Mouse (Mus musculus) lung, postnatal 0 days (tissue): ENCODE results near the gene Cd248. TPM values are rescaled to one million over a fixed set of nuclear protein-coding genes. Genes with fewer than 3 reads are reported as not detected.
A peak's percentile ranks its signal among the peaks of the same experiment; 100 is the strongest.

ENCODE experiments used
- ATAC-seq: fragments of 200-750 bp; cut with Nextera tagmentation; 2 replicates; pipeline ENCODE4 v1.8.0; 2017; ENCODE audit warnings: moderate library complexity
- DNase-seq: peaks from one replicate; pipeline ENCODE4 v3.0.0-alpha.2; 2016; ENCODE audit warnings: low spot score
- H3K27ac ChIP-seq: fragments of 300-500 bp; sonication (generic); 2 replicates; pipeline ENCODE4 v1.5.1; 2014; ENCODE audit warnings: antibody characterized with exemption, mild to moderate bottlenecking, low read length, mixed read lengths
- H3K27me3 ChIP-seq: fragments of 300-500 bp; sonication (generic); replicated peaks from 2 replicates; pipeline ENCODE4 v1.6.1; 2014; ENCODE audit warnings: low read length, mixed read lengths; ENCODE audit not compliant: insufficient read depth
- H3K36me3 ChIP-seq: fragments of 300-500 bp; sonication (generic); 2 replicates; pipeline ENCODE4 v1.6.1; 2014; ENCODE audit warnings: low read length, mixed read lengths; ENCODE audit not compliant: insufficient read depth
- H3K4me1 ChIP-seq: fragments of 300-500 bp; sonication (generic); 2 replicates; pipeline ENCODE4 v1.6.1; 2014; ENCODE audit warnings: antibody characterized with exemption, low read depth, low read length, mixed read lengths; ENCODE audit not compliant: insufficient read depth
- H3K4me2 ChIP-seq: fragments of 300-500 bp; sonication (generic); replicated peaks from 2 replicates; pipeline ENCODE4 v1.6.1; 2014; ENCODE audit warnings: low read depth, mild to moderate bottlenecking, low read length, moderate library complexity, mixed read lengths
- H3K4me3 ChIP-seq: fragments of 300-500 bp; sonication (generic); 2 replicates; pipeline ENCODE4 v1.5.1; 2014; ENCODE audit warnings: low read depth, low read length
- H3K9ac ChIP-seq: fragments of 300-500 bp; sonication (generic); replicated peaks from 2 replicates; pipeline ENCODE4 v1.6.1; 2014; ENCODE audit warnings: low read depth, mild to moderate bottlenecking
- H3K9me3 ChIP-seq: fragments of 300-500 bp; sonication (generic); 2 replicates; pipeline ENCODE4 v1.6.1; 2016; ENCODE audit warnings: low read length, mixed read lengths
- CTCF ChIP-seq: IDR thresholded peaks from 2 replicates; pipeline ENCODE4 v1.5.1; 2016; ENCODE audit warnings: antibody characterized with exemption, mild to moderate bottlenecking
- EP300 ChIP-seq: IDR thresholded peaks from 2 replicates; pipeline ENCODE4 v1.6.1; 2016; ENCODE audit warnings: antibody characterized with exemption, mild to moderate bottlenecking, control low read depth
- WGBS: fragments of 180-500 bp; shearing (Covaris S2); extraction: QIAGEN DNeasy Blood & Tissue Kit; methylation state at CpG from one replicate; pipeline ENCODE4 v1.1.7; 2014; 5-methylcytosine and 5-hydroxymethylcytosine counted together
- polyA plus RNA-seq: library from polyadenylated mRNA; unstranded; fragments of >200 nt; fragmentation: Nextera tagmentation; extraction: Ambion mirVana; gene quantifications from 2 replicates; pipeline ENCODE4 v1.2.1, GENCODE M21; 2015

The Cd248 gene
- polyA plus RNA-seq, 1 experiment from 2014 or later, result 25.1 TPM

DNA sequence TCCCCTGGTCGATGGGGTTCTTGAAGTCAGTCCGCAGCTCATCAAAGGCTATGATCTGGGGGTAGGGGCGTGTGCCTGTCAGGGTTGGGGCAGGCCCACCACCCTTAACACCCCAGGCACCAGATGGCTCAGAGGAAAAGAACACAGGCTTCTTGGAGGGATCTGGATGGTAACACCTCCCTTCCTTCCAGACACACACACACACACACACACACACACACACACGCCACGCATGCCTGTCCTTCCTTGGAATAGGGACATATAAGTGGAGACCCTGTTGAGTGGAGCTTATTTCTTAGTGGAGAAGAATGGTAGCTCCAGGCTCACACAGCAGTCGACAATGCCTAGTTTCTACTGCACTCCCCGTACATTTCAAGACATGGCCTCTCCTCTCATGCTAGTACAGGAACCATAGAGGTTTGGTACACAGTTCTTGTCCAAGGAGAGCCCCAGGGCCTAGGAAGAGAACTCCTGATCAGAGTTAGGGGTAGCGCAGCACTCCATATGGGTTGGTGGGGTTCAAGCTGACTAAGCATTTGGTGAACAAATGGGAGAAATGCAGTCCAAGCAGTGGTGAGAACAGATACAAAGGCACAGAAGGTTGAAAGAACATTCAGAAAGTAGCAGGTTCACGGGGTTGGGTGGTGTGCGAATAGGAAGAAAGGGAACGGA is 27.0 kb downstream of the Cd248 start:
- TF ChIP-seq CTCF (no peak), EP300 (no peak)
- Histone ChIP-seq H3K27me3 (no peaks in the 10 kb centered on the region), H3K9ac (no peak overlapping the region), H3K4me3 (no peak overlapping the region), H3K9me3 (no peaks in the 10 kb centered on the region), H3K36me3 (peaks cover 13% of the 10 kb centered on the region; the same call in 1 of the 2 replicates), H3K4me1 (peaks cover 4% of the 10 kb centered on the region; the same call in 1 of the 2 replicates), H3K4me2 (no peak overlapping the region), H3K27ac (no peak overlapping the region)
- DNase-seq (no peak), ATAC-seq (0 out of 2 replicates have a peak, but pooled peaks have one; percentile 2)
- 40% methylated on average over 11 of the region's 11 CpGs for WGBS

DNA sequence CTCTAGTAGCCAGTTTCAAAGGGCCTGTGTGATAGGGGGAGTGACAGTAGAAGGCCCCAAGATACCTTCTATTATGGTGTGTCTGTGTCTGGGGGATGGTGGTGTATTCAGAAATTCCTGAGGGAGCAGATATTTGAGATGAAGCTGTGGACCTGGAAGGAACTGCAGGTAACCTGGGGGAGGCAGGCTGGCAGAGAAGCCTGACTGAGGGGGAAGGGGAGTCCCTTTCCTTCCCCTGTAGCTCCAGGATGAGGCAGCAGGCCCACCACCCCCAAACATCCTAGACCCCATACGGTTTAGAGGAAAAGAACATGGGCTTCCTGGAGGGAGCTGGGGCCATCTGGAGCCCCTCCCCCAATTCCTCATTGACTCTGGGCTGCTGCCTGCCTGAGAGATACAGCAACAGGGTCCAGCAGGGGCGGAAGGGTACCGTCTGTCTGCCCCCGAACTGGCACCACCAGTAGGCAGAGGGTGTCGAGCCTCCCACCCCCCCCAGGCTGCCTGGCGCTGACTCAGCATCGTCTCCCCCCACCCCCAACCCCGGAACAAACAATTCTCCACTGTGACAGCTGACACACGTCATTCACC is 28.1 kb downstream of the Cd248 start:
- no peak for TF ChIP-seq EP300
- TF ChIP-seq CTCF, result no peak
- 8% methylated on average over 9 of the region's 9 CpGs for WGBS
- H3K9ac ChIP-seq, result no peak overlapping the region
- peaks cover 4% of the 10 kb centered on the region; the same call in 1 of the 2 replicates for H3K4me1 ChIP-seq
- no peak overlapping the region for H3K4me2 ChIP-seq
- H3K27me3 ChIP-seq, result no peaks in the 10 kb centered on the region
- DNase-seq, result no peak
- H3K9me3 ChIP-seq, result no peaks in the 10 kb centered on the region
- H3K36me3 ChIP-seq, result peaks cover 19% of the 10 kb centered on the region; the same call in 1 of the 2 replicates
- no peak for ATAC-seq
- no peak overlapping the region for H3K27ac ChIP-seq
- no peak overlapping the region for H3K4me3 ChIP-seq

DNA sequence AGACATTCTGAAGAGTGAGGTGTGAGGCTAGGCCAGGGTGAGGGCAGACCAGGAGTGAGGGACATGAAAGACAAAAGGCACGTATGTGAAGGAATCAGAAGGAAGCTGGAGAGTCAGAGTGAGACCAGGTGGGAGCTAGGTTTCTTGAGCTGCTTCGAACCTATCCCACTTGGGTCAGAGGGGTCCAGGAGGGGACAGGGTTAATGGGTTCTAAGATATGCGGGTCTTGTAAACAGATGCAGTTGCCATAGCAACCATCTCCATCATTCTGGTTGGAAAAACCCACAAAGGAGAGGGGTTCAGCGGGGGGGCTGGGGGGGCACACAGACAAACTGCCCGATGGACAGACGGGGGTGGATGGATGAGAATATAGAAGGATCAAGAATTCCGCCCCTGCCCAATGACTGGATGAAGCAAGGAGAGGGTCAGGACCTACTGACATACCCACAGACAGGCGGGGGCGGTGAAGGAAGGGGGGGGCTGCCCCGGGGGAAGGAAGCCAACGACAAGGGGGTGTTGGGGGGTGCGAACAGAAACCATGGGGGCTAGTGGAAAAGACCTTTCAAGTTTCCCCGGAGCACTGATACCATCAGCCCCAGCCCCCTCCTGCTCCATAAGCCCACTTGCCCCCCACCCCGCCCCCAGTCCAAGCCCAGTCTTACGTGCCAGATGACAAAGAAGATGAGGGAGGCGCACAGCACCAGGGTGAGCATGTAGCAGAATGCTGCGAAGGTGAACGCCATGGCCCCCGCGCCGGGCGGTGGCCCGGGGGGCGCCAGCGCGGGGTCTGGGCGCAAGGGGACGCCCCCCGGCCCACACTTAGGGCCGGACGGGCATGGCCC is 29.9 kb downstream of the Cd248 start:
- H3K4me1 ChIP-seq, result peaks cover 4% of the 10 kb centered on the region; the same call in 1 of the 2 replicates
- peaks cover 22% of the 10 kb centered on the region for H3K36me3 ChIP-seq
- ATAC-seq (no peak; the same call in 1 of the 2 replicates), DNase-seq (no peak)
- no peak overlapping the region for H3K9ac ChIP-seq
- no peaks in the 10 kb centered on the region for H3K9me3 ChIP-seq
- H3K4me2 ChIP-seq, result peak overlapping the region; percentile 80
- H3K27me3 ChIP-seq, result no peaks in the 10 kb centered on the region
- H3K27ac ChIP-seq, result no peak overlapping the region
- H3K4me3 ChIP-seq, result peak overlapping the region; percentile 28
- WGBS, result 10% methylated on average over 30 of the region's 31 CpGs
- no peak for TF ChIP-seq EP300
- no peak for TF ChIP-seq CTCF

DNA sequence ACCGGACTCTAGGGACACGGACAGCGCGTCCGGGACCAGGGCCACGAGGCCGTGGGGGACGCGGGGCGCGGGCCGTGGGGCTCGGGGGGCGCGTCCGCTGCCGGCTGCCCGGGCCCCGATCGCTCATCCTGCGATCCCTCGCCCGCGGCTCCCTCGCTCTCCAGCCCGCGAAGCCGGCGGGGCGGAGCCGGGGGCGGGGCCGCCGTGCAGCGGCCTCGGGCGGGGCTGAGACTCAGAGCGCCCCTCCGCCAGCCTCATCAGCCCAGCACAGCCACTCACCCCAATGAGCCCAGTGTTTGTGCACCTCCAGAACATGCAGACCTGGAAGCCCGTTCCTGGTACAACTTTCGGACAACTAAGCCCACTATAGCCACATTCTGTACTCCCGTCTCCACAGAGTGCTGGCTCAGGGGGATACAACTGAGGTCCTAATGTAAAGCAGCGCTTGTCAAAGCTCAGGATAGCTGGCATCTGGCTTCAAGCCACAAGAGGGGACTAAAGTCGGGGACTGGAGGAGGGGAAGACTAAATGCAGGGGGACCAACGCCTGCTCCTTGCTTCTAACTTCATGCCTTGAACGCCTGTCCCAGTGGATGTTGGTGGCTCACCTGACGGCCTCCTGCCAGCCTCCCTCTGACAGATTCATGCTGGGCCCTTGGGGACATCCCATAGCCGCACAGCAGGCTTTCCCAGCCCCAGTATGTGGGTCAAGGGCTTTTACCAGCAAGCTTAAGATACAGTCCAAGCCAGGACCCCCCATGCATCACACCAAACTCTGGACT is 30.7 kb downstream of the Cd248 start, which contains the start of gene Cnih2:
Cnih2 (minus strand) TSS at position 159 of the 781 bp plus-strand sequence.
- H3K27ac ChIP-seq, result no peak within 1 kb of the TSS
- TF ChIP-seq CTCF (no peak), EP300 (no peak)
- peak within 1 kb of the TSS; percentile 28 for H3K4me3 ChIP-seq

DNA sequence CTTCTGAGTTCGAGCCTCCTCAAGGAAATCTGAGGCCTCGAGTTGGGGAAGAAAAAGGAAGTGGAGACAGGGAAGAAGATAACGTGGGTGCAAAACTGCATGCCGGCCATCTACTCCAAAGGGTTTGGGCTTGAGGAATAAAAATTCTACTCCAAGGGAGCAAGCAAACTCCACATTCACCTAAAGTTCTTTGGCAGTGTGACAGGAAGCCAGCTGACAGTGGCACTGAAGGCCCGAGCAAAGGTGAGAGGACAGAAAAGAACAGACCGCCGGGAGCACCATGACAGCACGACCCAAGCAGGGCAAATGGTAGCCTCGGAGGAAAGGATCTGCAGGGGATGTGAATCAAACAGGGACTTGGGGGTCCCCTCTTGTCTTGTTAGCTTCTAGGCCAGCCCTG is 38.2 kb downstream of the Cd248 start:
- peak overlapping the region; percentile 91 for H3K4me2 ChIP-seq
- peaks cover 33% of the 10 kb centered on the region for H3K36me3 ChIP-seq
- peak overlapping the region; percentile 82 for H3K9ac ChIP-seq
- H3K27me3 ChIP-seq, result no peaks in the 10 kb centered on the region
- H3K27ac ChIP-seq, result peak overlapping the region; percentile 92
- TF ChIP-seq EP300 (no peak), CTCF (no peak)
- peaks cover 7% of the 10 kb centered on the region; the same call in 1 of the 2 replicates for H3K4me1 ChIP-seq
- 3% methylated on average over 9 of the region's 9 CpGs for WGBS
- peak overlapping the region; percentile 87 for H3K4me3 ChIP-seq
- DNase-seq (no peak), ATAC-seq (no peak)
- H3K9me3 ChIP-seq, result no peaks in the 10 kb centered on the region

More for the DNA sequence above, 30.7 kb downstream of the Cd248 start, which contains the start of gene Cnih2:
- H3K9ac ChIP-seq, result no peak within 1 kb of the TSS
- WGBS, result 6% methylated on average over 34 of the region's 48 CpGs
- no peaks in the 10 kb centered on the region for H3K27me3 ChIP-seq
- peak; percentile 57 for ATAC-seq
- H3K36me3 ChIP-seq, result peaks cover 30% of the 10 kb centered on the region
- no peaks in the 10 kb centered on the region for H3K9me3 ChIP-seq
- peak; percentile 63 for DNase-seq
- H3K4me1 ChIP-seq, result peaks cover 4% of the 10 kb centered on the region; the same call in 1 of the 2 replicates
- H3K4me2 ChIP-seq, result peak within 1 kb of the TSS; percentile 80
